Comparison of ENCODE assay signal across 9 mouse cellular contexts in the genomic region with DNA sequence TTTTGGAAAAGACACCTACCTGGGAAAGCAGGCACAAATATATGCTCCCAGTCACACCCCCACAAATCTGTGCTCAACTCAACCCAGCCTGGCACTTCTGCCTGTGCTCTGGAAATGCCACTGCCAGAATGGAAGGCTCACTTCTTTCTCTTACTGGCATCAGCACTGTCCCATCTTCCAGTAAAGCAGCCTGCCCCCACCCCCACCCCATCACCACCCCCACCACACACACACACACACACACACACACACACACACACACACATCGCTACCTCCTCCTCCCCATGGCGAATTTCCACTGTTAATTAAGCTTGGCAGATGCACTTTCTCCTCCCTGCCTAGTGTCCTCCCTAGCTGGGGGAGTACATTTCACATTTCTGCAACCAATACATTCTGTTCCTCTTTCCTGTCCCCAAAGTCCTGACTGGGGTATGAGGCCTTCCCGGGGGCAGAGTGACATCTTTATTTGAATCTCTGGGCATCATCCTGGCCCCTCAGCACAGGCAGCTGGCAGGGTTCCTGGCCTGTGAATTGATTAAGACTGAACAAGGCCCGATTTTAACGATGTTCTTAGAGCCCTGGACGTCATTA. TPM values are rescaled to one million over a fixed set of nuclear protein-coding genes. Genes with fewer than 3 reads are reported as not detected.
DNase-seq lines count a peak whose midpoint lies in the region; ATAC-seq and TF ChIP-seq lines count a peak whose summit lies in the region.
"Had no signal": no experiment of that assay in that cellular context is flagged by ENCODE, and none has a peak within 500 bp of the region (broad histone marks: within the 10 kb centered on the region; RNA-seq: fewer than 3 reads in every experiment).

No protein-coding gene starts in this region.

- H3K27me3 ChIP-seq in heart, embryonic 12.5 days (replicated peaks), result no peaks in the 10 kb centered on the region
- no peaks in the 10 kb centered on the region for H3K27me3 ChIP-seq in forebrain, embryonic 10.5 days (ENCODE audit: poor library complexity, severe bottlenecking)

- no peak overlapping the region for H3K4me3 ChIP-seq in heart, embryonic 12.5 days
- H3K4me3 ChIP-seq in forebrain, embryonic 10.5 days, result no peak overlapping the region
- no peak overlapping the region for H3K4me3 ChIP-seq in olfactory bulb, adult 2 months (ENCODE audit: insufficient read depth, low read depth, low read length)

- intact Hi-C loops in heart, postnatal 25 days (cut with DNase I), result no loop called here

- H3K4me1 ChIP-seq in heart, embryonic 12.5 days (replicated peaks), result peaks cover 82% of the 10 kb centered on the region
- peaks cover 46% of the 10 kb centered on the region for H3K4me1 ChIP-seq in forebrain, embryonic 10.5 days
- peaks cover 26% of the 10 kb centered on the region for H3K4me1 ChIP-seq in olfactory bulb, adult 2 months (ENCODE audit: control insufficient read depth, insufficient read depth, low read length)

- WGBS in heart, embryonic 12.5 days, result 54% methylated on average over 6 of the region's 6 CpGs
- WGBS in forebrain, embryonic 10.5 days, result 36% methylated on average over 6 of the region's 6 CpGs
- 18% methylated on average over 6 of the region's 6 CpGs for WGBS in olfactory bulb, adult 2 months

- H3K9ac ChIP-seq in heart, embryonic 12.5 days, result no peak overlapping the region

- H3K27ac ChIP-seq in heart, embryonic 12.5 days (ENCODE audit: poor library complexity, severe bottlenecking), result peak overlapping the region; percentile 84
- peak overlapping the region; percentile 66 for H3K27ac ChIP-seq in forebrain, embryonic 10.5 days
- peak overlapping the region; percentile 18; the same call in 1 of the 2 replicates for H3K27ac ChIP-seq in olfactory bulb, adult 2 months (ENCODE audit: insufficient read depth, low read depth, low read length)

- no peak overlapping the region for H3K4me2 ChIP-seq in heart, embryonic 12.5 days

- no peaks in the 10 kb centered on the region for H3K36me3 ChIP-seq in heart, embryonic 12.5 days
- peaks cover 5% of the 10 kb centered on the region; the same call in 1 of the 2 replicates for H3K36me3 ChIP-seq in forebrain, embryonic 10.5 days (replicated peaks)

- no peak for DNase-seq in heart, adult 9 months (ENCODE audit: low spot score in 2 of 2)
- DNase-seq in forebrain, embryonic 10.5 days (ENCODE audit: extremely low spot score, low spot score), result no peak
- peak; percentile 30 for DNase-seq in layer of hippocampus, adult 9-10 months (ENCODE audit: low spot score)
- no peak for DNase-seq in gastrocnemius, postnatal 4 days (ENCODE audit: low spot score in 2 of 2)
- DNase-seq in gastrocnemius, adult 8-10 months (ENCODE audit: low spot score in 2 of 2), result no peak
- no peak for DNase-seq in heart, postnatal 25 days (ENCODE audit: low spot score)
- DNase-seq: kidney, adult 11 months had no signal

- H3K9me3 ChIP-seq in heart, embryonic 12.5 days (replicated peaks), result no peaks in the 10 kb centered on the region
- no peaks in the 10 kb centered on the region for H3K9me3 ChIP-seq in forebrain, embryonic 10.5 days

- TF ChIP-seq CTCF in olfactory bulb, adult 2 months (IDR thresholded peaks at IDR 0.05; ENCODE audit: insufficient read depth, low read depth, low read length), result no peak

- ATAC-seq in heart, embryonic 12.5 days (ENCODE audit: insufficient number of reproducible peaks, low FRiP score), result no peak

- no peak for TF ChIP-seq POLR2A in olfactory bulb, adult 2 months (IDR thresholded peaks at IDR 0.05; ENCODE audit: insufficient read depth, low read depth, low read length)

RNA-seq across cellular contexts. Expression of gene Dlg5, which starts 40.3 kb away (rescaled TPM):
- polyA plus RNA-seq in heart, embryonic 12.5 days (2016; fragmentation: Nextera tagmentation; extraction: Ambion mirVana), result 13.6 and 16.2 TPM in 2 replicates
- 15.0 and 16.5 TPM in 2 replicates for polyA plus RNA-seq in forebrain, embryonic 10.5 days (2016; fragmentation: Nextera tagmentation; extraction: Ambion mirVana)
- not detected in 2 replicates for polyA plus RNA-seq in olfactory bulb, adult 2 months (2012; ENCODE audit: insufficient read depth, insufficient read length, low replicate concordance, missing spikeins)
- 10 to 100 TPM; 27.4 to 28.8 TPM for total RNA-seq in gastrocnemius, postnatal 4 days (2021)
- 10 to 100 TPM in 1 of 4 experiments, 1 to 10 TPM in 3; 3.5 to 11.1 (median 6.0) TPM for total RNA-seq in gastrocnemius, adult 8-10 months (2022)
- total RNA-seq in heart, postnatal 25 days (2021), result 1 to 10 TPM; 7.9 to 8.4 TPM

Comparison
In these comparisons a context has a peak if more than half of its experiments do, and no peak if none do; other contexts are left out.
1. H3K27ac ChIP-seq: peak in every context shown above with its lines; median percentile 84 in heart, embryonic 12.5 days; 66 in forebrain, embryonic 10.5 days; 18 in olfactory bulb, adult 2 months.